Mouse (Mus musculus): ENCODE results near the gene Ltbp1. TPM values are rescaled to one million over a fixed set of nuclear protein-coding genes. Genes with fewer than 3 reads are reported as not detected.

The Ltbp1 gene
- polyA plus RNA-seq (2017; shearing (Covaris generic)), result under 1 TPM in 1 of 2 experiments, not detected in 1; 0.15 TPM

DNA sequence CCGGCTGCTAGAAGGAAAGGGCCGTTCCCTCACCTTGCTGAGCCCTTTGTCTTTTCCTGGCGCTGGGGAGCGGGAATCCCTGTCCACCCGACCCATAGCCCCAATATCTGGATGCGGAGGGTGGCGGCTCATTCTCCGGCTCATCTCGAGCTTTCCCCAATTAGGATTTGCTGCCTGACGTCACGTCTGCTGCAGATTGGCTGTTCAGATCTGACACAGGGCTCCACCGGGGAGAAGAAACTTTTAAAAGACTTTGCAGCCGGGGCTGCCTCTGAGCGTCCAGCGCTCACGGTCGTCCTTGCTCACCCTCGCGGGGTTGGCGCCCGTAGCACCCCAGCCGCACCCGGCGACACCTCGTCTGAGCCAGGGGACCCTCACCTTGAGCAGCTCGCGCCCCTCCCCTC lies at the start of gene Ltbp1:
Gene Ltbp1 (plus strand): TSS at position 288 of the 404 bp plus-strand sequence.
- no peak for ATAC-seq

DNA sequence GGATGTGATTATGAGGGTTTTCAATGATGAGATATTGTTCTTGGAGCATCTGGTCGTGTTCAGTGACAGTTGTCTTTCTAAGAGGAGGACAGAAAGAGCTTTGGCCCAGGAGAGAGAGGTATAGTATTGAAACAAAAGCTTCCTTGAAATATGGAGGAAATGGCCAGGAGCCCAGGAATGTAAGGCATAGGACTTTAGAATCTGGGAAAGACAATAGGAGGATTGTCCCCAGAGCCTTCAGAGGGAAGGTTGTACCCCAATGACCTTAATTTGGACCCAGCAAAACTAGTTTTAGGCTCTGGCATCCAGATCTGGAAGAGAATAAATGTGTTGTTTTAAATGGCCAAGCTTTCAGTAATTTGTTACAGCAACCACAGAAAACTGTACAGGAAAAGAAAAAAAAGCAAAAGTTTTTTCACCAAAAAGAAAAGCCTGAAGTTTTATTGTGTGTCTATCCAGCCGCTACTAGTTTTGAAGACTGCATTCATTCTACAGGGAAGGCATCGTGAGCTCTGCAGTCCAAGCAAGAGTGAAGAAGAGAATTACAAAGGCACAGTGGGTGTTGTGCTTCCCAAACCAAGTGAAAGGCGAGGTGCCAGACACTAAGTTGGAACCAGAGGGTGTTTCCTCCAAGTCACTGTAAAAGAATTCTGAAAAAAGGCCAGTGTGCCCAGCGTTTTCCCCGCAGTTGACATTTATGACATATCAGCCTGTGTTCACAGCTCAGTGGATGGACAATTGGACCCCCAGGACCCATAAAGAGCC lies 45.7 kb upstream of the Ltbp1 start:
- ATAC-seq, result no peak

DNA sequence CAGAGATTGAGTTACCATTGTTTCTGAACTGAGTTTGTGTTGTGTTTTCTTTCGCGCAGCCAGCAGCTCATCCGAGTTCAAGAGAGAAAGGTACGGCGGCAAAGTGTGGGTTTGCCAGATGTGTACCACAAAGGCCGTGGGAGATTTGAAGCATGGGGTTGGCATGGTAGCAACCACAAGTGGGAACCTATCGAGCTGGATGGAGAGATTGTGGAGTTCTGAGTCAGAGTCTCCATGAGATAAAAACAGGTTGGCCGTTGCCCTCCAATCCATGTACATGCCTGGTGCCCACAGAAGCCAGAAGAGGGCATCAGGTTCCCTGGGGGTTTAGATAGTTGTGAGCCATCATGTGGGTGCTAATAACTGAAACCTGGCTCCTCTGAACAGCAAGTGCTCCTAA lies 42.1 kb upstream of the Ltbp1 start:
- no peak for ATAC-seq

DNA sequence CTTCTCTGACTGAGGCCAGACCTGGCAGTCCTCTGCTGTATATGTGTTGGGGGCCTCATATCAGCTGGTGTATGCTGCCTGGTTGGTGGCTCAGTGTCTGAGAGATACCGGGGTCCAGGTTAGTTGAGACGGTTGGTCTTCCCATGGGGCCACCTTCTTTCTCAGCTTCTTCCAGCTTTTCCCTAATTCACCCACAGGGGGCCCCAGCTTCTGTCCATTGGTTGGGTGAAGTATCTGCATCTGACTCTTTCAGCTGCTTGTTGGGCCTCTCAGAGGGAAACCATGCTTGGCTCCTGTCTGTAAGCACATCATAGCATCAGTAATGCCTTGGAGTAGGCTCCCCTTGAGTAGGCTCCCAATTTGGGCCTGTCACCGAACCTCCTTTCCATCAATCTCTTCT lies 41.5 kb upstream of the Ltbp1 start:
- no peak for ATAC-seq

DNA sequence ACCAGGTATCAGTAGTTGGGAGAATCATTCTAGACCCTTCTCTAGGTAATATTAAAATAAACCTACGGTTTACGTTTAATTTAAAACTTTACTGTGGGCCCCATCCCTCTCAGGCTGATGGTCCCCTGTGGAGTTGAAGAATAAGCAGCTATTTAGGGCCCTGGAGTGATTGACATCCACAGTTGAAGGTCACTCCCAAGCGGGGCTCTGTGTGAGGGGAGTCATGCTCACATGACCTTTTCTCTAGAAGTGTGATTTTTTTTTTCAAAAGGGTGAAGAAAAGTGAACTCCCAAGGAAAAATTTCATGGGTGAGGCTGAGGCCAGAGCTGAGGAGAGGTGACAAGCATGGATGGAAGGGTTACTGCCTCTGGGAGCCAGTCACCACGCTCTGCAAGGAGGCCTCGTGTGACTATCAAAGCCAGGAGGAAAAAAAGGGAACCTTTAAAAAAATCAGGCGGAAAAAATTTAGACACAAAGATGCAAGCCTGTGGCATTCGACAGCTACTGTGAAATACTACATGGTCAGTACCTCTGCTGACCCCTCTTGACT lies 38.0 kb upstream of the Ltbp1 start:
- ATAC-seq, result no peak

DNA sequence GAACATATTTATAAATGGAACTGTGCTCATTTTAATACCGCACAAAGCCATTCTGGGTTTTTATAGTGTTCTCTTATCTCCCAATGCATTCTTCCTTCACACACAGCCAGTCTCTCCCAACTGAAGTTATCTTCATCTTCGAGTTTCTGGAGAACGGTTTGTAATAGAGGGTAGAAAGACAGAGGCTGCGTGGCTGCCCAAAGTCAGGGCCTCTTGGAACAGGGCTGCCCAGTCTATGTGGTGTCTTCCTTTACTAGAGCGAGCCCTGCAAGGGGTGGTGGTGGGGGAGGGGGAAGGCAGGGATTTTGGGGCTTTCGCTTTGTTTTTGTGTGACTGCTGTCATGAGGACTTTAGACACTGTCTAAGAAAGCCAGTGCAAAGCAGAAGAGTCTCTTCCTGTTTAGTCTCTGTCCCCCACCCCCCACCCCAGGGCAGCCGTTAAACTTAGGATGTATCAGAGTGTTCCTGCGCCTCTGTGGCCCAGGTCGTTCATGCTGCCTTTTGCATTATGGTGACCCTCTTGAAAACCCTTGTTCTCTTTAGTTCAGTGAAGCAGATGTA lies 37.1 kb upstream of the Ltbp1 start:
- no peak for ATAC-seq

DNA sequence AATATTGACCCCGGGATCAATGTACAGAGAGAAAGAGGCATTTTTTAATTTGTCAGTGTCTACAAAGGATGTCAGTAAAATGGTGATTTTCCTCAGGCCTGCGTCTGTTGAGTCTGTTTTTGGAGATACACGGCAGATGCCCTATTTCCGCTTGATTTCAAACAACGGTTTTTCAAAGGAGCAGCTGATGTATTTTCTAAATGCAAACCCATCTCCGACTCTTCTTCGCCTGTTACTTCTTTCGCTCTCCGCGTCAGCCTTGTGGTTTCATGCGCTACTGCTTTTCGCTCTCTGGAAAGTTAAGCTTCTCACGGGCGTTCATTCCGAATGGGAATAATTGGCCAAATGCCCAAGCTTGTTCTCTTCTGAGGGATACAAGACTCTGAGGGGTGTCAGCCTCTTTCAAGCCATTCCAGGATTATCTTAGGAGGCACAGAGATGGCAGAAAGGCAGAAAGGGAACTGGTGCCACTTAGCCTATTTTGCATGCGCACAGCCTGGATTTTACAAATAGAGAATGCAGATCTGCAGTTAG lies 36.6 kb upstream of the Ltbp1 start:
- no peak for ATAC-seq

DNA sequence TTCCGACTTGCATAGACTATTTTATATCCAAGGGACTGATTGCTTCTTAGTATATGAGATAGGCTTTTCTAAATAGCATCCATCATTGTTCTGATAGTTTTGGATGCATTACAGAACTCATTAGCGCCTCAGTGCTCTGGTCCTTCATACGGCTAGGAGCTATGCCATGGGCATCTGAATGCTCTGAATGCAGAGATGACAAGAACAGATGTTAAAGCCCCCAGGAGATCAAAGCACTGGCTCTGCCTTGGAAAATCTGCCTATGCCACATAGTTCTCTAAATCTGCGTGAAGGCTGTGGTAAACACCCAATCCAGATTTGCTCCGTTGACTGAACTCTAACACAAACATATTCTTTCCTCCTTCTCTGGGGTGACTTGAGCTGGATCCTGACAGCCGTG lies 30.2 kb upstream of the Ltbp1 start:
- no peak for ATAC-seq

DNA sequence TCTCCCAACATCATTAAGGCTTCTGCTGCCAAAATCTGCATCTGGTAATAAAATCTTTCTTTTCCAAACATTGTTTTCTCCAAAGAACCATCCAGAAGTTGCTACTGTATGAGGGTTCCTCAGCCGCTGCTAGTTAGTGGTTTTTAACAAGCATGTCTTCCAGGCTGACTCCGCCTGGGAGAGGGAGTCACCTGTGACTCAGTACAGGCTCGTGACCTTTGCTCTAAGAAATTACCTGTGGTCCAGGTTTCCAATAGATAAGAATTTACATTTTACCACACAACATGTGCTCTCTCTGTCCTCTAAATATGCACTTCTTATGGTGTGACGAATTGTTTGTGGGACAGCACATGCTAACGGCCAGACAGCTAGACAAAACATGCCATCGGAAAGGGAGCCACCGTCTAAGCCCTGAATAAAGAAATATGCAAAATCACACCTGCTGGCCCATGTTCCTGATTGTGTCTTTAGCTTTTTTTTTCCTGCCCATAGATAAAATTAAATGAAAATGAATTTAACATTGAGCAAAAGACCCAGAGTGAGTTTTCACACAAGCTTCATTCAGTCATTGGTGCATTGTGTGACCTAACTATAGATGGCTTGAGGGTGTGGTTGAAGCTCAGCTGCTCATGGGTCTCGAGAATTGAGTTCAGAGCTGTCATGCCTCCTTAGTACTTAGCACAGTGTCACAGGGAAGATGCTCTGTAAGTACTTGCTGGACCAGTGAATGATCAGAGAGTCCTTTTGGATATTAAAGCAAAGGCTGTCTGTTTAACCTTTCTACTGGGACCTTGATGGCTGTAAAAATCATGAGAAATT lies 29.0 kb upstream of the Ltbp1 start:
- no peak for ATAC-seq

DNA sequence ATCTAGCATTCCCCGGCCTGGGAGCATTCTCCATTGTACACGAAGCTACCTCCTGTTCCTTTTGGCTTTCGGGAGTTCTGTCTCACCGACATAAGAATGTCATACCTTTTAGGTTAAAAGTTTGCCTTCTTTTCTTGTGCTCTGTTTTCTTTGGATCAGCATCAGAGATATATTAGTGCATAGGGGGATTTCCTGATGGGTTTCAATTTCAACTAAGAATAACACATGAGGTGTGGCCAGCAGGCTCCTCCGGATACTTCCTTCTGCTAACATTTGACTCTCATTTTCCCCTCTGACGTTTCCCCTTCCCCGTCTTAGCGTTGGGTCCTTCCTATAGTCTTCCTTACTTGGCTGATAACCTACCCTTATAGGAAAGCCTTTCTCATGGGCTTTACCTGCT lies 25.6 kb upstream of the Ltbp1 start:
- no peak for ATAC-seq

DNA sequence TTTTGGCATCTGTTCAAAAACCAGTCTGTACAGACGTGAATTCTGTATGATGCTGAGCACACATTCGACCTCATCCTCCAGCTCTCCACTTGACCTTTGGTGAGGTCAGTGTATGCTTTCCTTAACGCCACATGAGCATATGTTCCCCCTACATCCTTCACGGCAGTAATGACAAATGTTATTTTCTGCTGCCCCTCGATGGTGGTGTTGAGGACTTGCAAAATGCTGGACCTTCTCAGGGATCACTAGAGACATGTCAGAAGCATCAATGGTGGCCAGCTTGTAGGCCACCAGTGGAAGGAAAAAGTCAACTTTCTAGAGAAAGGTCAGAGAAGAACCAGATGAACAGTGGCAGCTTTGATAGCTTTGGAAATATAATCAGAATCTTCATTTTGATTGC lies 23.7 kb upstream of the Ltbp1 start:
- no peak for ATAC-seq

DNA sequence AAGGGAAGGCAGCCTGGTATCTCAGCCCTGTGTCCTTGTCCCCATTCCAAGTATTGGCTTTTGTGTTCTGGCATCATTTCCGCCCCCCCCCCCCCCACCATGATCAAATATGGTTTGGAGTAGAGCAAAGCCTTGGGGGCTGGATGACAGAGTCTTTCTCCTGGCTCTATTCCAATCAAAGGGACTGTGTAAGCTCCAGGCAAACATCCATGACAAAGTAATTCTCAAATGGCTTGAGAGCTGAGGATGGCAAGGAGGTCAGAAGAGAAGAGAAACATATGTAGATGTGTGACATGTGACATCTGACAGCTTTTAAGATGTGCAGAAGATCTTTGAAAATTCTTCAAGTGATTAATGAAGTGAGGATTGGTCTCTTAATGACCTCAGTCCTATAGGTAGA lies 22.5 kb upstream of the Ltbp1 start:
- ATAC-seq, result no peak

DNA sequence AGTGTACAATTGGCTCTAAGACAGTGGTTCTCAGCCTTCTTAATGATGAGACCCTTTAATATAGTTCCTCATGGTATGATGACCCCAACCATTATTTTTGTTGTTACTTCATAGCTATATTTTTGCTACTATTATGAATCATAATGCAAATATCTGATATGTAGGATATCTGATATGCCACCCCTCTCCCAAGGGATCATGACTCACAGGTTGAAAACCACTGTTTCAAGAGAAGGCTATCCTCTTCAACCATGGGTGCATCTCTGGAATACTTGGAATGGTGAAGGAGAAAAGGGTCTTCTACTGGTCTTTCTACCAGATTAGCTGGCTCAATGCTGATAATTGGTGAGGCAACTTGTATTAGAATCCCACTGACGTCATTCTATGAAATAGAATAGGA lies 21.3 kb upstream of the Ltbp1 start:
- no peak for ATAC-seq

DNA sequence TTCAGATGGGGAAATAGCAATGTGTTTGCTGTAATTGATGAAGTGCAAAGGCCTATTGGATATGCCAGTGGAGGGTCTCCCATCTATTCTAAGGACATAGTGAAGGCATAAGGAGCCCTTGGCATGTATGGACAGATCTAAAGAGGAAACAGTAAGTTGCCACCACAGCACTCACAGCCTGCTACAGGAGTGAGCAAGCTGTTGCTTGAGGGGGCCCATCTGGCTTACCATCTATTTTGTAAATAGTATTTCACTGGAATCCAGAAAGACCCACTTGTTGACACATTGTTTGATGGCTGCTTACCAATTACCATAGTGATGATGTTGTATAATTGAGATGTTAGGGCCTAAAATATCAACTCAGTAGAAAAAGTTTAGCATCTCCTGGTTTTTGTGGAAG lies 20.7 kb upstream of the Ltbp1 start:
- no peak for ATAC-seq

DNA sequence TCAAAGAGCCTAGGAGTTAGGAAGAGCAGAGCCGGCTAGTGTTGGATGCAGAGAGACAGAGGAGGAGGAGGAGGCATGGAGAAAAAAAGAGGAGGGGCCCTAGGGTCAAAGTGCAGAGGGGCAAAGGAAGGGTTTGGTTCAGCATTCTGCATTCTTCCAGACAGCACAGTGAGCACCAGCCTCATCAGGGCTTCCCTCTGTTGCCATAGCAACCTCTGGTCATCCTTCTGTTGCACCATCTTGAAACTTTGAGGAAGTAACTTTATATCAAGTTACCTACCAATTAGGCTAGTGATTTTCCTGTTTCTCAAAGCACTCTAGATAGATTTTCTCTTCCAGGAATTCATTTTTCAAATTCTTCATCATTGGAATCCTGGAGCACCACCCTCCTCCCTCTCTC lies 18.3 kb upstream of the Ltbp1 start:
- ATAC-seq, result no peak

DNA sequence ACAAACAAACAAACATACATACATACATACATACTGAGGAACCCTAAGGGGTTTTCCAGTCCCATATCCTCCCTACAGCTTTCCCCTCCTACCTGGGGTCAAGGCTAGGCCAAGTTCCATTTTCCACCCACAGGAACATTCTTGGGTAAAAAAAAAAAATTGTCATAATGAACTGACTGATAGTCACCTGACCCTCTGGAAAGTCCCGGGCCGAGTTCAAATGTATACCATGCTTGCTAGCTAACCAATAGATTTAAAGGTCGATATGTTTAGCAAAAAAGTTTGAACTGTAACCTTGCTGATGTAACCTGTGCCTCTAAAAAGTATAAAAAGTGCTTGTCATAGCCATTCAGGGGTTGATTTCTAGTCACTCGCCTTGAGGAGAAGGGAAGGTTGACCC lies 15.7 kb upstream of the Ltbp1 start:
- ATAC-seq, result no peak

DNA sequence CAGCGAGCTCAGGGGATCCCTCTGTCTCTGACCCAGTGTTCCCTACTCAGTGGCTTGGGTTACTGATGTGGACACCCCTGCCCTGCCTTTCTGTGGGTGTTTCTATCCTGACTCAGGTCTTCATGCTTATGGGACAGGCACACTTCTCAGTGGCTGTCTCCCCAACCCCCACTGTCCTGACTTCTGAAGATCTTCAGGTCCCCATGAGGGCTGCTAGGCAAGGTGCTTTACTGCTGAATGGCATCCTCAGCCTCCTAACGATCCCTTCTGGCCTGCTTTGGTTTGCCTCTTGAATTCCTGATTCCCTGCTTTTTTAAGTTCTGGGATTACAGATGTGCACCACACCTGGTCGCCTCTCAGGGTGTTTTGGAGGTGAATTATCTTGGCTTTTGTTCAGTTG lies 14.8 kb upstream of the Ltbp1 start:
- ATAC-seq, result no peak

DNA sequence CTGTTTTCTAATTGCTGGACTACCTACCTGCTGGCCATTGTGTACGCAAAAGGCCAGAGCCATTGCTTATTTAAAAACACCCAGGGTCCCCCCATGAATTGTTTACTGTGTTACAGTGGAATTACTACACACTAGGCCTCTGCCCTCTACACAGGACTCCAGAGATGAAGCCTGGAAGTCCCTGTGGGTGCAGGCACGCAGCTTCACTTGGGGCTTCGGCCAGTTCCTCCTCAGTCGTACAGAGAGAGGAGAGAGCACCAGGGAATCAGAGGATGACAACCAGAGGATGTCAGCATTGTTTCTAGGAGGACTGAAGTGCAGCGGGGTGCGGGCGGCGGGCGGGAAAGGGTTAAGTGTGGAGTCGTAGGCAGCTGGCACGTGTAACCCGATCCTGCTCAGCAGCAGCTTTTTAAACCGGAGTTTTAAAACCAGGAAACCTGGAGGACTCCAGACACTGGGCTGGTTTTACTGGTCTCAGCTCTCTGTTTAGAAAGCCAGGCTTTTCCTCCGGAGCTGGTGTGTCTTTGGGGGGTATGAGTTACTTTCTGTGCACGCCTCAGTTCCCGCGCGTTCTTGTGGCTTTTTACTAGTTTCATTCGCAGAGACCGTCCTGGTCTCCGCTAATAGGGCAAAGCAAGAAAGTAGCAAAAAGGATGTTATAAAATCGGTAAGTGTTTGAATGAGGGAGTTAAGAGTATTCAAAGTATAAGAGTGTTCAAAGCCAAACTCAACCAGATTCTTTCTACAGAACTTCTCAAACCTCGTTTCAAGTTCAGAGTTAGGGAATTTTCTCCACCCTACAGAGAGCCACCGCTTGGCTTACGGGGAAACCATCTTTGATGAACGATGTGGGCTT lies 11.4 kb upstream of the Ltbp1 start:
- no peak for ATAC-seq

DNA sequence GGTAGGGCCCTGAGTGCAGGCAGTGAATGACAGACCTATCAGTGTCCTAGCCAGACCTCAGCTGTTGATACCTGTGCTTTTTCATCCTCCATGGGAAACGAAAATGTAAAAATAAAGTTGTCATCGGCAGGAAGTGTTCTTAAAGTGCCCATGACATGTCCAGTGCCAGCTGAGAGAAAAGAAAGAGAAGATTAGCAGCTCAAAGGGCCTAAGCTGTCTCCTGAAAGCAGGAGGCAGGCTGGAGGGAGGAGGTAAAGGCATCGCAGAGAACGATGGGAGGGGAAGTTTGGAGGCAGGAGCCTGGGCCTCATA lies 10.8 kb upstream of the Ltbp1 start:
- no peak for ATAC-seq

DNA sequence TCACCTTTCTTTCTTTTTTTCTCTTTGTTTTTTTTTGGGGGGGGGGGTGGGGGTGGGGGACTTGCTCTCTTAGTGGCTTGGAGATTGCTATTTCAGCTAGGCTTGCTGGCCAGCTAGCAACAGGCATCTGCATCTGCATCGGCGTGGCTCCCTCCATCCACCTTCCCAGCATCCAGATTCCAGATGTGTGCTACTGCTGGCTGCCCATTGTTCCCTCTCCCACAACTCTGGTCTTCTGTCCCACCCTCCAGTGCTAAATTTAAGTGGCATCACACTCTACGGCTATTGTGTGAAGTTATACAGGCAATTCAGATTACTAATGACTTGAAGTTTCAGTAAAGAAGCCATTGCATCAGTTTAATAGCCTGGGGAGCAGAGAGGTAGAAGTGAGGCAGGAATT lies 10.1 kb upstream of the Ltbp1 start:
- no peak for ATAC-seq

DNA sequence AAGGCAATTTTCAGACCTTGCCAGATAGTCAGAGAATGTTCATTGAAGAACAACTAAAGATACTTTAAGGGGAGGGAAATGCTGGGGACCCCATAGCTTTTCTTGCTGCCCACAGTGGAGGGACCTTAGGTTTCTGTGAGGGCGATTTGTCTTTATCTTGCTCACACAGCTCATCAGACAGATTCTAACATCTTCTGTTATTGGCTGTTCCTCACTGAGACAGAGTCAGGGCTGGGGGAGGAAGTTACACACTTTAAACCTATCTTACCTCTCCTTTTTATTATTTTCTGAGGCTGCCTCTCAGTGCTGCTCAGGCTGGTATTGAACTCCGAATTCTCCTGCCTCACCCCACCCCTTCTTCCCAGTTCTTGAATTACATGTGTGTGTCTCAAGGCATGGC lies 5.3 kb upstream of the Ltbp1 start:
- ATAC-seq, result no peak

DNA sequence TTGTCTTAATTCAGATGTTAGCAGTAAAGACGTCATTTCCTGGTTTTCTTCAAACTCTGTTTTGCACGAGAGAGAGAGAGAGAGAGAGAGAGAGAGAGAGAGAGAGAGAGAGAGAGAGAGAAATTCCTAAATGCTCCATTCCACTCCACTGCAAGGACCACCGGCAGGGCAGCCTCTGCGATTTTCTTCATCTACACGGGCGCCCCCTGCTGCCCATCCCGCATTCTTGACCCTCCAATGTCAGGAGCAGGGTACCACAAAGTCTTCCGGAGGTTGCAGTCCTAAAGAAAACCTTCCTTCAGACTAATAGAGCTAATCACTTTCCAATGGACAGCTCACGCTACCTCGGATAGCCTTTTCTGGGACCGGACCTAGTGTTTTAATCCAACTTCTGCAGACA lies 548 bp upstream of the Ltbp1 start:
- ATAC-seq, result no peak

Measured in activated CD4-positive, CD25-positive, alpha-beta regulatory T cell, adult 4 months (primary cell).